Mouse (Mus musculus): ENCODE data around the gene Lif. TPM values are rescaled to one million over a fixed set of nuclear protein-coding genes. Genes with fewer than 3 reads are reported as not detected.

Gene Lif
- polyA plus RNA-seq, 1 experiment from 2014 or later: 0.49 TPM

- H3K9me3 ChIP-seq: no peaks in the 10 kb centered on the region
- 89% methylated on average over 3 of the region's 3 CpGs for WGBS
- H3K9ac ChIP-seq: no peak overlapping the region
- no peak overlapping the region for H3K4me3 ChIP-seq
- ATAC-seq (ENCODE audit: insufficient number of reproducible peaks, low FRiP score, low TSS enrichment, low read depth): no peak
- H3K4me2 ChIP-seq: no peak overlapping the region
- no peak overlapping the region for H3K27ac ChIP-seq
- no peaks in the 10 kb centered on the region for H3K36me3 ChIP-seq
- H3K4me1 ChIP-seq: no peaks in the 10 kb centered on the region
- no peaks in the 10 kb centered on the region for H3K27me3 ChIP-seq
Measured at GRCm38 (mm10) chr11:4249151-4249550, 8.2 kb upstream of the Lif start.

GRCm38 (mm10) chr11:4250290-4250689, 7.1 kb upstream of the Lif start:
- Histone ChIP-seq H3K4me1 (no peaks in the 10 kb centered on the region), H3K9me3 (no peaks in the 10 kb centered on the region), H3K36me3 (no peaks in the 10 kb centered on the region), H3K4me2 (no peak overlapping the region), H3K27ac (no peak overlapping the region), H3K9ac (no peak overlapping the region), H3K4me3 (no peak overlapping the region), H3K27me3 (no peaks in the 10 kb centered on the region)
- no peak for ATAC-seq (ENCODE audit: insufficient number of reproducible peaks, low FRiP score, low TSS enrichment, low read depth)
- WGBS: 74% methylated on average over 7 of the region's 7 CpGs

- 63% methylated on average over 3 of the region's 3 CpGs for WGBS
- ATAC-seq (ENCODE audit: insufficient number of reproducible peaks, low FRiP score, low TSS enrichment, low read depth): no peak
- no peaks in the 10 kb centered on the region for H3K4me1 ChIP-seq
Measured at GRCm38 (mm10) chr11:4251376-4251775, 6.0 kb upstream of the Lif start.

GRCm38 (mm10) chr11:4252886-4253285, 4.5 kb upstream of the Lif start:
- 54% methylated on average over 2 of the region's 2 CpGs for WGBS

More at GRCm38 (mm10) chr11:4251376-4251775, 6.0 kb upstream of the Lif start:
- Histone ChIP-seq H3K9me3 (no peaks in the 10 kb centered on the region), H3K27me3 (no peaks in the 10 kb centered on the region), H3K4me3 (no peak overlapping the region), H3K27ac (no peak overlapping the region), H3K9ac (no peak overlapping the region), H3K4me2 (no peak overlapping the region), H3K36me3 (no peaks in the 10 kb centered on the region)

DNA sequence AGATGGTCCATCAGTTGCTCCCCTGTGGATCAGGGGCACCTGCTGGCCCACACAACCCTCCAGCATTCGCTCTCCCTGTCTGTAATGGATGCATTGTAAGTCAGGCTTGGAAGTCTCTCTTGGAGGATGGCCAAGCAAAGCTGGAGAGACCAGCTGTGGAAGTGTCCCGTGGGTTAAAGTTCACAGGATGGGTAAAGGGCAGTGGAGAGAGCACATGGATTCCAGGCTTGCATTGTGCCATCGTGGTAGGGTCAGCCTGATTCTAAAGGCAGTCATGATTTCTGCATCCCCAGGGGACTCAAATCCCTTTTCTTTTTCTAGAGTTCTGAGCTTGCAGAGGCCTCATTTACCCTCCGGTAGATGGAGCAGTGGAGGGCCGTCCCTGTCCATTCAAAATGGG, 399 bp downstream of the Lif start:
- H3K9me3 ChIP-seq: no peaks in the 10 kb centered on the region
- no peak for ATAC-seq (ENCODE audit: insufficient number of reproducible peaks, low FRiP score, low TSS enrichment, low read depth)
- no peaks in the 10 kb centered on the region for H3K36me3 ChIP-seq
- no peak overlapping the region for H3K4me2 ChIP-seq
- 57% methylated on average over 5 of the region's 5 CpGs for WGBS
- no peak overlapping the region for H3K9ac ChIP-seq
- no peak overlapping the region for H3K27ac ChIP-seq
- H3K4me3 ChIP-seq: no peak overlapping the region
- no peaks in the 10 kb centered on the region for H3K27me3 ChIP-seq
- H3K4me1 ChIP-seq: peaks cover 41% of the 10 kb centered on the region

More at GRCm38 (mm10) chr11:4252886-4253285, 4.5 kb upstream of the Lif start:
- H3K4me1 ChIP-seq: peaks cover 7% of the 10 kb centered on the region; the same call in 1 of the 2 replicates
- no peak overlapping the region for H3K4me2 ChIP-seq
- ATAC-seq (ENCODE audit: insufficient number of reproducible peaks, low FRiP score, low TSS enrichment, low read depth): no peak
- no peaks in the 10 kb centered on the region for H3K36me3 ChIP-seq
- H3K9ac ChIP-seq: no peak overlapping the region
- no peaks in the 10 kb centered on the region for H3K27me3 ChIP-seq
- no peaks in the 10 kb centered on the region for H3K9me3 ChIP-seq
- H3K27ac ChIP-seq: no peak overlapping the region
- H3K4me3 ChIP-seq: no peak overlapping the region

DNA sequence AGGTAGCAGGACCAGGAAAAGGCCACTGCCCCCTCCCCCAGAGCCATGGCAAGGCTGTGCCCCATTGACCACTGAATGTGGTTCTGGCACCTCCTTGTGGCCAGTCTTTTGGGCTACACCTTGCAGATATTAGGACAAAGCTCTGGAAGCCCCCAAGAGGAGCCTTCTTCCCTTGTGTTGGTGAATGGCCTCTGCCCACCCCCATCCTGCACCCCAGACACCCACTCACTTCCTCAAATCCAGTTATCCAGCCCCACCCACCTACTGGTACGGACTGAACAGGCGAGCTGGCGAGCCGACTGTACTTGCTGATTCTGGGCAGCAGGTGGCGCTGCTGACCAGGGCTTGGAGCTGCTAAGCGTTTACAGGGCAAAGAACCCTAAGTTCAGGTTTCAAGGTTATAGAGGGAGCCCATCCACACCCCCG, 1.3 kb downstream of the Lif start:
- Histone ChIP-seq H3K4me3 (peak overlapping the region; percentile 18; the same call in 1 of the 2 replicates), H3K4me1 (peaks cover 48% of the 10 kb centered on the region), H3K4me2 (peak overlapping the region; percentile 45), H3K36me3 (no peaks in the 10 kb centered on the region), H3K27ac (no peak overlapping the region), H3K9ac (no peak overlapping the region), H3K27me3 (no peaks in the 10 kb centered on the region), H3K9me3 (no peaks in the 10 kb centered on the region)
- peak; percentile 40; the same call in 1 of the 2 replicates for ATAC-seq (ENCODE audit: insufficient number of reproducible peaks, low FRiP score, low TSS enrichment, low read depth)
- WGBS: 0% methylated on average over 7 of the region's 7 CpGs

- WGBS: 17% methylated on average over 14 of the region's 14 CpGs
- Histone ChIP-seq H3K4me1 (peaks cover 57% of the 10 kb centered on the region), H3K9me3 (no peaks in the 10 kb centered on the region), H3K27me3 (peaks cover 17% of the 10 kb centered on the region), H3K27ac (0 out of 2 replicates have a peak overlapping the region, but pooled peaks have one; percentile 1), H3K4me2 (peak overlapping the region; percentile 25), H3K36me3 (no peaks in the 10 kb centered on the region), H3K9ac (no peak overlapping the region), H3K4me3 (no peak overlapping the region)
- ATAC-seq (ENCODE audit: insufficient number of reproducible peaks, low FRiP score, low TSS enrichment, low read depth): no peak
Measured at GRCm38 (mm10) chr11:4260463-4261187, 3.3 kb downstream of the Lif start.

- Histone ChIP-seq H3K4me3 (no peak overlapping the region), H3K36me3 (no peaks in the 10 kb centered on the region), H3K9me3 (no peaks in the 10 kb centered on the region), H3K27me3 (peaks cover 22% of the 10 kb centered on the region), H3K9ac (no peak overlapping the region), H3K4me2 (no peak overlapping the region), H3K27ac (0 out of 2 replicates have a peak overlapping the region, but pooled peaks have one; percentile 1), H3K4me1 (peaks cover 61% of the 10 kb centered on the region)
- 40% methylated on average over 7 of the region's 7 CpGs for WGBS
- no peak for ATAC-seq (ENCODE audit: insufficient number of reproducible peaks, low FRiP score, low TSS enrichment, low read depth)
Measured at GRCm38 (mm10) chr11:4261188-4261494, 3.8 kb downstream of the Lif start.

DNA sequence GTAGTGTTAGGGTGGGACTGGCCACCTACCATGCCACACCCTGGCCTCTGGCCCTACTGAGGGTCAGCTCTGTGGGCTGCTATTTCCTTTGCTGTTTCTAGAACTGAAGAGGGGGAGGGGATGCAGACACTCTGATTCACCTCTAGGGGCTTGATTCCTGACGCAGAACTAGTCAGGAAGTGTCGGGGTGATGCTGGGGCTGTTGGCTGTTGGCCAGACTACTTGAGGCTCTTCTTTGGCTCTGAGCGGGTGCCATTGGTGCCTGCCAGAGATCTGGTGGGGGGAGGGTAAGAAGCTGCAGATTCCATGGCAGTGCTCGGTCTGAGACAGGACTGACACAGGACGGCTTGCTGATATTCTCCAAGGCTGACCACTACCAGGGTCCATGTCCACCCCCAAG, 4.6 kb downstream of the Lif start:
- Histone ChIP-seq H3K27ac (no peak overlapping the region), H3K36me3 (no peaks in the 10 kb centered on the region), H3K27me3 (peaks cover 28% of the 10 kb centered on the region), H3K9me3 (no peaks in the 10 kb centered on the region), H3K4me1 (peaks cover 66% of the 10 kb centered on the region), H3K4me2 (no peak overlapping the region), H3K4me3 (no peak overlapping the region), H3K9ac (no peak overlapping the region)
- WGBS: 22% methylated on average over 5 of the region's 5 CpGs
- ATAC-seq (ENCODE audit: insufficient number of reproducible peaks, low FRiP score, low TSS enrichment, low read depth): no peak

GRCm38 (mm10) chr11:4262847-4263246, 5.5 kb downstream of the Lif start:
- ATAC-seq (ENCODE audit: insufficient number of reproducible peaks, low FRiP score, low TSS enrichment, low read depth): no peak
- no peaks in the 10 kb centered on the region for H3K9me3 ChIP-seq
- 21% methylated on average over 5 of the region's 7 CpGs for WGBS
- H3K9ac ChIP-seq: no peak overlapping the region
- H3K36me3 ChIP-seq: no peaks in the 10 kb centered on the region
- H3K4me2 ChIP-seq: no peak overlapping the region
- peaks cover 37% of the 10 kb centered on the region for H3K27me3 ChIP-seq
- H3K27ac ChIP-seq: no peak overlapping the region
- H3K4me3 ChIP-seq: no peak overlapping the region
- H3K4me1 ChIP-seq: peaks cover 66% of the 10 kb centered on the region

GRCm38 (mm10) chr11:4263296-4263695, 5.9 kb downstream of the Lif start:
- WGBS: 9% methylated on average over 1 of the region's 1 CpGs
- H3K27ac ChIP-seq: no peak overlapping the region

GRCm38 (mm10) chr11:4264066-4264465, 6.7 kb downstream of the Lif start:
- Histone ChIP-seq H3K9ac (no peak overlapping the region), H3K4me1 (peaks cover 60% of the 10 kb centered on the region), H3K27ac (no peak overlapping the region), H3K9me3 (no peaks in the 10 kb centered on the region), H3K27me3 (peaks cover 49% of the 10 kb centered on the region), H3K4me3 (no peak overlapping the region), H3K4me2 (no peak overlapping the region), H3K36me3 (no peaks in the 10 kb centered on the region)
- no peak for ATAC-seq (ENCODE audit: insufficient number of reproducible peaks, low FRiP score, low TSS enrichment, low read depth)
- WGBS: 64% methylated on average over 7 of the region's 7 CpGs

More at GRCm38 (mm10) chr11:4263296-4263695, 5.9 kb downstream of the Lif start:
- Histone ChIP-seq H3K27me3 (peaks cover 41% of the 10 kb centered on the region), H3K4me1 (peaks cover 66% of the 10 kb centered on the region), H3K4me3 (no peak overlapping the region), H3K36me3 (no peaks in the 10 kb centered on the region), H3K9ac (no peak overlapping the region), H3K9me3 (no peaks in the 10 kb centered on the region), H3K4me2 (no peak overlapping the region)
- ATAC-seq (ENCODE audit: insufficient number of reproducible peaks, low FRiP score, low TSS enrichment, low read depth): no peak
